Mouse (Mus musculus) liver, embryonic 14.5 days (tissue): ENCODE measurements around the gene Fam198a.

Experiments
- CTCF ChIP-seq: IDR thresholded peaks from 2 replicates; pipeline ENCODE4 v1.5.1; 2016; ENCODE audit warnings: antibody characterized with exemption, low read depth, control low read depth
- EP300 ChIP-seq: IDR thresholded peaks from 2 replicates; pipeline ENCODE4 v1.6.1; 2016; ENCODE audit warnings: antibody characterized with exemption, low read depth

- TF ChIP-seq CTCF (no peak), EP300 (no peak)
Observed at GRCm38 (mm10) chr9:121926634-121927405, 24.0 kb upstream of the Fam198a start.
